Mouse (Mus musculus) cerebellum, adult 2 months (tissue): Measurements from ENCODE around the gene Bag1. TPM values are rescaled to one million over a fixed set of nuclear protein-coding genes. Genes with fewer than 3 reads are reported as not detected.
"Not testable (repeated sequence)": the region's sequence is repeated elsewhere in the genome, so short reads cannot be mapped to it uniquely, and the experiment has no call there.

Experiments
- DNase-seq, 2 experiments: peaks; one replicate each; pipeline ENCODE4 v3.0.0; 2021
- H3K27ac ChIP-seq: fragments of 200-500 bp; 2 replicates; pipeline ENCODE4 v1.5.1; 2012; ENCODE audit warnings: low read length, control low read depth, inconsistent platforms; ENCODE audit not compliant: insufficient read depth
- H3K27me3 ChIP-seq: fragments of 200-500 bp; 2 replicates; pipeline ENCODE4 v1.6.1; 2012; ENCODE audit warnings: inconsistent platforms, mild to moderate bottlenecking, low read length, moderate library complexity; ENCODE audit not compliant: control insufficient read depth, insufficient read depth
- H3K4me1 ChIP-seq: fragments of 200-500 bp; 2 replicates; pipeline ENCODE4 v1.6.1; 2011; ENCODE audit warnings: low read length; ENCODE audit not compliant: control insufficient read depth, insufficient read depth
- H3K4me3 ChIP-seq: fragments of 200-500 bp; replicated peaks from 2 replicates; pipeline ENCODE3; 2011; ENCODE audit warnings: mild to moderate bottlenecking, low read depth, low read length, control low read depth; ENCODE audit not compliant: insufficient read depth
- CTCF ChIP-seq: fragments of 200-500 bp; IDR thresholded peaks from 2 replicates; pipeline ENCODE4 v1.5.1; 2011; ENCODE audit warnings: low read depth, mild to moderate bottlenecking, control low read depth, low read length, moderate library complexity, borderline replicate concordance; ENCODE audit not compliant: insufficient read depth
- POLR2A ChIP-seq: fragments of 200-500 bp; IDR thresholded peaks from 2 replicates; pipeline ENCODE4 v1.6.1; 2011; ENCODE audit warnings: low read length, control low read depth, borderline replicate concordance; ENCODE audit not compliant: insufficient read depth
- whole genome bisulfite sequencing: fragments of 180-500 bp; shearing (Covaris S2); methylation state at CpG from one replicate; pipeline ENCODE4 v1.1.7; 2018; 5-methylcytosine and 5-hydroxymethylcytosine counted together
- polyA plus RNA-seq: library from polyadenylated mRNA; depleted of rRNA; stranded (reverse); fragments of >200 nt; gene quantifications from 2 replicates; pipeline ENCODE4 v1.2.3, GENCODE M21; 2012

Gene Bag1
- polyA plus RNA-seq, 1 experiment = 159 TPM

- Histone ChIP-seq H3K4me1 (no peaks in the 10 kb centered on the region), H3K27me3 (no peaks in the 10 kb centered on the region), H3K27ac (no peak overlapping the region), H3K4me3 (no peak overlapping the region)
- 89% methylated on average over 1 of the region's 1 CpGs for WGBS
- TF ChIP-seq CTCF (peak; percentile 11; the same call in 1 of the 2 replicates), POLR2A (no peak)
- DNase-seq = no peak
Observed at GRCm38 (mm10) chr4:40953521-40953920, 5.4 kb upstream of the Bag1 start.

- no peak for TF ChIP-seq POLR2A
- no peak for TF ChIP-seq CTCF
- no peak for DNase-seq
- WGBS = under 1% methylated on average over 40 of the region's 40 CpGs
- no peaks in the 10 kb centered on the region for H3K4me1 ChIP-seq
- peak overlapping the region; percentile 89 for H3K4me3 ChIP-seq
- H3K27me3 ChIP-seq = no peaks in the 10 kb centered on the region
- H3K27ac ChIP-seq = peak overlapping the region; percentile 8
Observed at GRCm38 (mm10) chr4:40947565-40948159, 432 bp downstream of the Bag1 start.

- WGBS = 93% methylated on average over 7 of the region's 7 CpGs
- no peak for DNase-seq
- H3K4me1 ChIP-seq = no peaks in the 10 kb centered on the region
- TF ChIP-seq CTCF (no peak), POLR2A (no peak)
- H3K4me3 ChIP-seq = no peak overlapping the region
- no peaks in the 10 kb centered on the region for H3K27me3 ChIP-seq
- H3K27ac ChIP-seq = no peak overlapping the region
Observed at GRCm38 (mm10) chr4:40946516-40947121, 1.5 kb downstream of the Bag1 start.

GRCm38 (mm10) chr4:40943651-40944050 is 4.4 kb downstream of the Bag1 start:
- WGBS = 96% methylated on average over 5 of the region's 5 CpGs
- no peak for DNase-seq
- H3K4me1 ChIP-seq = no peaks in the 10 kb centered on the region
- TF ChIP-seq CTCF (no peak), POLR2A (no peak)
- H3K27ac ChIP-seq = no peak overlapping the region
- no peak overlapping the region for H3K4me3 ChIP-seq
- H3K27me3 ChIP-seq = no peaks in the 10 kb centered on the region

- H3K4me1 ChIP-seq = no peaks in the 10 kb centered on the region
- DNase-seq = no peak
- no peak for TF ChIP-seq POLR2A
- no peak for TF ChIP-seq CTCF
- H3K27ac ChIP-seq = no peak overlapping the region
- no peak overlapping the region for H3K4me3 ChIP-seq
- 96% methylated on average over 5 of the region's 5 CpGs for WGBS
- H3K27me3 ChIP-seq = no peaks in the 10 kb centered on the region
Observed at GRCm38 (mm10) chr4:40938793-40939192, 9.3 kb downstream of the Bag1 start.

- Histone ChIP-seq H3K27ac (no peak overlapping the region), H3K4me1 (no peaks in the 10 kb centered on the region), H3K27me3 (no peaks in the 10 kb centered on the region), H3K4me3 (no peak overlapping the region)
- TF ChIP-seq POLR2A = no peak
- no peak for TF ChIP-seq CTCF
- WGBS = 24% methylated on average over 9 of the region's 9 CpGs
- DNase-seq = peak; percentile 27 to 51
Observed at GRCm38 (mm10) chr4:40936175-40936839, 11.8 kb downstream of the Bag1 start.

- not testable (repeated sequence) for H3K27me3 ChIP-seq, DNase-seq, H3K27ac ChIP-seq, H3K4me3 ChIP-seq, H3K4me1 ChIP-seq
- 87% methylated on average over 3 of the region's 3 CpGs for WGBS
Observed at GRCm38 (mm10) chr4:40934369-40934768, 13.7 kb downstream of the Bag1 start.

GRCm38 (mm10) chr4:40933694-40934093 is 14.4 kb downstream of the Bag1 start:
- DNase-seq = no peak
- Histone ChIP-seq H3K4me3 (no peak overlapping the region), H3K4me1 (no peaks in the 10 kb centered on the region), H3K27me3 (no peaks in the 10 kb centered on the region), H3K27ac (no peak overlapping the region)
- no peak for TF ChIP-seq CTCF
- TF ChIP-seq POLR2A = no peak
- 86% methylated on average over 5 of the region's 5 CpGs for WGBS
